Mouse (Mus musculus): Measurements from ENCODE around the gene Vmn1r131. TPM values are rescaled to one million over a fixed set of nuclear protein-coding genes. Genes with fewer than 3 reads are reported as not detected.

Gene Vmn1r131
- not detected for total RNA-seq (2023)

DNA sequence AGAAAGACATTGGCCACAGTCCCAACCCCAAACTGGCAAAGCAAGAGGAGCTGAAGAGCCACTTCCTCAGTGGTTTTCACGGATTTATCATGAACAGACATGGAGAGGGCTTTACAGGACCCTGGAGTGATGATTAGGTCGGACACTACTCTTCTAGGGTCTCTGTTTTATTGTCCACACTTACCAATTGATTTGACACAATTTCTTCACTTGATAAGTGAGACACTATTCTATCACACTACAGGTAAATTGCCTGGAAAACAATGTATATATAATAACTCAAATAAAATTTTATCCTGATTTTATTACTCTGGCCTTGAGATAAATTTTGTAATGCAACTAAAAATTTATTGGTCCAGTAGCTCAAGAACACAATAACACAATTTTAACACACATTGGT is at the start of gene Vmn1r131:
TSS of gene Vmn1r131 (minus strand) at position 101 of the 400 bp plus-strand sequence.

DNA sequence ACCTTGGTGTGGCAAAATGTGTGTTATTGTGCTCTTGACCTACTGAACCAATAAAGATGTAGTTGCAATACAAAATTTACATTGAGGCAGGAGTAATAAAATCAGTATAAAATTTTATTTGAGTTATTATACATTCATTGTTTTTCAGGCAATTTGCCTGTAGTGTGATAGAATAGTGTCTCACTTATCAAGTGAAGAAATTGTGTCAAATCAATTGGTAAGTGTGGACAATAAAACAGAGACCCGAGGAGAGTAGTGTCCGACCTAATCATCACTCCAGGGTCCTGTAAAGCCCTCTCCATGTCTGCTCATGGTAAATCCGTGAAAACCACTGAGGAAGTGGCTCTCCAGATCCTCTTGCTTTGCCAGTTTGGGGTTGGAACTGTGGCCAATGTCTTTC is 34.4 kb downstream of the Vmn1r131 start, which contains the start of gene Vmn1r130:
TSS of gene Vmn1r130 (plus strand) at position 301 of the 400 bp plus-strand sequence.

Other genes starting within 250 kb of the Vmn1r131 start
- not detected for gene Vmn1r126, start 244.6 kb downstream of the Vmn1r131 start, total RNA-seq (2023)
- gene Vmn1r127, start 226.2 kb downstream of the Vmn1r131 start, total RNA-seq (2023) = not detected
- gene Vmn1r128, start 196.7 kb downstream of the Vmn1r131 start, total RNA-seq (2023) = not detected
- gene Vmn1r129, start 184.8 kb downstream of the Vmn1r131 start, total RNA-seq (2023) = not detected
- gene Gm6882, start 113.3 kb downstream of the Vmn1r131 start, total RNA-seq (2023) = not detected
- gene Vmn1r130, start 34.3 kb downstream of the Vmn1r131 start, total RNA-seq (2023) = not detected
- gene Vmn1r132, start 68.0 kb upstream of the Vmn1r131 start, total RNA-seq (2023) = not detected
- gene Gm4175, start 215.4 kb upstream of the Vmn1r131 start, total RNA-seq (2023) = not detected

Data from B cell, adult 67 days (primary cell).